Mouse (Mus musculus) CH12.LX (cell line): ENCODE results near the gene Rbbp5. TPM values are rescaled to one million over a fixed set of nuclear protein-coding genes. Genes with fewer than 3 reads are reported as not detected.

Source experiments
- DNase-seq: peaks from one replicate; pipeline ENCODE4 v3.0.0-alpha.2; 2013; ENCODE audit errors: extremely low read depth
- H3K27ac ChIP-seq: 2 replicates; pipeline ENCODE4 v1.5.1; 2012; ENCODE audit warnings: low read depth, mild to moderate bottlenecking, control low read depth, moderate library complexity; ENCODE audit not compliant: insufficient read depth
- H3K27me3 ChIP-seq: replicated peaks from 2 replicates; pipeline ENCODE3; 2012; ENCODE audit warnings: inconsistent platforms
- H3K36me3 ChIP-seq, 2 experiments: replicated peaks in 1 of 2; 2 replicates each; pipeline versions ENCODE3 to v1.6.1; 2012; ENCODE audit warnings: inconsistent platforms in 1 of 2, low read length in 1 of 2, mild to moderate bottlenecking in 1 of 2, mixed read lengths in 1 of 2, moderate library complexity in 1 of 2; ENCODE audit not compliant: control insufficient read depth in 1 of 2, insufficient read depth in 1 of 2
- H3K4me1 ChIP-seq, 2 experiments: 2 replicates each; pipeline ENCODE4 v1.6.1; 2012; ENCODE audit warnings: inconsistent platforms in 1 of 2, moderate library complexity in 1 of 2; ENCODE audit not compliant: insufficient read depth in 2 of 2, control insufficient read depth in 1 of 2
- H3K4me2 ChIP-seq: 2 replicates; pipeline ENCODE4 v1.6.1; 2012; ENCODE audit warnings: low read depth, mild to moderate bottlenecking, control low read depth; ENCODE audit not compliant: poor library complexity, insufficient read depth, severe bottlenecking
- H3K4me3 ChIP-seq, 3 experiments: fragments of 150-350 bp in 1 of 3; sonication (generic) in 1 of 3; replicated peaks in 1 of 3; 2 replicates each; pipeline versions ENCODE3 to v1.5.1; 2011 to 2012; ENCODE audit warnings: low read depth in 2 of 3, low read length in 2 of 3, mild to moderate bottlenecking in 2 of 3, moderate library complexity in 2 of 3, control low read depth in 1 of 3, improper control_type of control experiment in 1 of 3, inconsistent platforms in 1 of 3, mixed read lengths in 1 of 3; ENCODE audit not compliant: poor library complexity in 1 of 3
- H3K79me2 ChIP-seq: replicated peaks from 2 replicates; pipeline ENCODE4 v1.6.1; 2012; ENCODE audit warnings: mild to moderate bottlenecking, moderate library complexity; ENCODE audit not compliant: control insufficient read depth, poor library complexity, insufficient read depth, severe bottlenecking; ENCODE audit errors: extremely low read depth
- H3K9ac ChIP-seq: 2 replicates; pipeline ENCODE4 v1.6.1; 2012; ENCODE audit warnings: low read depth, mild to moderate bottlenecking, control low read depth, moderate library complexity; ENCODE audit not compliant: insufficient read depth
- H3K9me3 ChIP-seq: replicated peaks from 2 replicates; pipeline ENCODE3; 2012; ENCODE audit warnings: low read length, inconsistent platforms, mixed read lengths
- BHLHE40 ChIP-seq: IDR thresholded peaks from 2 replicates; pipeline ENCODE4 v1.6.1; 2011; ENCODE audit warnings: mild to moderate bottlenecking, low read depth, low read length, improper control_type of control experiment
- CHD1 ChIP-seq: IDR thresholded peaks from 2 replicates; pipeline ENCODE4 v1.6.1; 2012; ENCODE audit warnings: low read depth, low read length, improper control_type of control experiment, inconsistent platforms
- ETS1 ChIP-seq: conservative IDR thresholded peaks from 2 replicates; pipeline ENCODE4 v1.6.1; 2012; ENCODE audit warnings: low read depth, mild to moderate bottlenecking, inconsistent platforms, low read length, improper control_type of control experiment, moderate library complexity
- GABPA ChIP-seq: IDR thresholded peaks from 2 replicates; pipeline ENCODE4 v1.6.1; 2012; ENCODE audit warnings: low read depth, low read length, improper control_type of control experiment, inconsistent platforms; ENCODE audit not compliant: insufficient replicate concordance
- JUN ChIP-seq: IDR thresholded peaks from 2 replicates; pipeline ENCODE4 v1.6.1; 2011; ENCODE audit warnings: low read depth, mild to moderate bottlenecking, low read length, improper control_type of control experiment, moderate library complexity; ENCODE audit not compliant: insufficient read depth
- MAX ChIP-seq: IDR thresholded peaks from 2 replicates; pipeline ENCODE4 v1.6.1; 2011; ENCODE audit warnings: low read length, improper control_type of control experiment
- MEF2A ChIP-seq: IDR thresholded peaks from 2 replicates; pipeline ENCODE4 v1.6.1; 2014; ENCODE audit warnings: low read depth, mild to moderate bottlenecking, inconsistent platforms, low read length, improper control_type of control experiment, borderline replicate concordance
- MYC ChIP-seq: IDR thresholded peaks from 2 replicates; pipeline ENCODE4 v1.6.1; 2011; ENCODE audit warnings: low read depth, mild to moderate bottlenecking, improper control_type of control experiment, low read length
- NELFE ChIP-seq: IDR thresholded peaks from 2 replicates; pipeline ENCODE4 v1.6.1; 2011; ENCODE audit warnings: low read depth, low read length, improper control_type of control experiment
- NRF1 ChIP-seq: IDR thresholded peaks from 2 replicates; pipeline ENCODE4 v1.6.1; 2014; ENCODE audit warnings: low read depth, mild to moderate bottlenecking, inconsistent platforms, low read length, improper control_type of control experiment, moderate library complexity
- POLR2A ChIP-seq: IDR thresholded peaks from 2 replicates; pipeline ENCODE4 v1.6.1; 2011; ENCODE audit warnings: low read depth, mild to moderate bottlenecking, improper control_type of control experiment, low read length
- POLR2AphosphoS2 ChIP-seq: IDR thresholded peaks from 2 replicates; pipeline ENCODE4 v1.6.1; 2011; ENCODE audit warnings: low read depth, low read length, improper control_type of control experiment
- RCOR1 ChIP-seq: conservative IDR thresholded peaks from 2 replicates; pipeline ENCODE4 v1.6.1; 2012; ENCODE audit warnings: low read depth, mild to moderate bottlenecking, inconsistent platforms, low read length, improper control_type of control experiment
- TBP ChIP-seq: conservative IDR thresholded peaks from 2 replicates; pipeline ENCODE4 v1.6.1; 2011; ENCODE audit warnings: low read depth, low read length, improper control_type of control experiment
- USF2 ChIP-seq: conservative IDR thresholded peaks from 2 replicates; pipeline ENCODE4 v1.6.1; 2011; ENCODE audit warnings: low read depth, low read length, improper control_type of control experiment
- ZKSCAN1 ChIP-seq: IDR thresholded peaks from 2 replicates; pipeline ENCODE4 v1.6.1; 2012; ENCODE audit warnings: low read depth, inconsistent platforms, low read length, improper control_type of control experiment, borderline replicate concordance
- ZMIZ1 ChIP-seq: IDR thresholded peaks from 2 replicates; pipeline ENCODE4 v1.6.1; 2012; ENCODE audit warnings: low read depth, mild to moderate bottlenecking, inconsistent platforms, low read length, improper control_type of control experiment
- ZNF384 ChIP-seq: IDR thresholded peaks from 2 replicates; pipeline ENCODE4 v1.6.1; 2012; ENCODE audit warnings: low read depth, low read length, improper control_type of control experiment, inconsistent platforms
- dilution Hi-C: fragments of 300-500 bp; cut with MboI; formaldehyde crosslinking; loops from 2 replicates; pipeline ENCODE4 v1.14.3; 2020; ENCODE audit warnings: low sequenced_read_pairs; ENCODE audit not compliant: extremely low pct_unique_long_range_greater_than_20kb, extremely low pct_ligation_motif_present
- in situ Hi-C: fragments of 300-500 bp; cut with MboI; formaldehyde crosslinking; loops from 3 replicates; pipeline ENCODE4 v1.14.3; 2019; ENCODE audit warnings: low sequenced_read_pairs, low pct_ligation_motif_present, low pct_unique_long_range_greater_than_20kb, mixed read lengths
- polyA plus RNA-seq: library from polyadenylated mRNA; unstranded; fragments of >175 nt; gene quantifications from 2 replicates; pipeline ENCODE4 v1.2.1, GENCODE M21; 2012; ENCODE audit warnings: low read depth; ENCODE audit not compliant: insufficient read length
- total RNA-seq, 2 experiments: library from RNA; depleted of rRNA; stranded (reverse); fragments of 300-350 nt in 1 of 2; fragments of >200 nt in 1 of 2; gene quantifications; 2 replicates each; pipeline ENCODE4 v1.2.3; 2012 to 2014

The Rbbp5 gene
- total and polyA plus RNA-seq, 3 experiments: 36.9 to 52.5 (median 50.3) TPM

- Histone ChIP-seq H3K36me3 (peaks cover 13 to 27% of the 10 kb centered on the region in 2 experiments), H3K9ac (no peak overlapping the region), H3K4me1 (no peaks in the 10 kb centered on the region), H3K4me3 (no peak overlapping the region), H3K27ac (no peak overlapping the region), H3K79me2 (no peaks in the 10 kb centered on the region), H3K9me3 (no peaks in the 10 kb centered on the region), H3K27me3 (peaks cover 21% of the 10 kb centered on the region), H3K4me2 (no peak overlapping the region)
- TF ChIP-seq TBP: no peak
- TF ChIP-seq POLR2A: no peak
- no peak for TF ChIP-seq RCOR1
- TF ChIP-seq MYC: no peak
- dilution Hi-C loops: no loop called here
- DNase-seq: no peak
- in situ Hi-C loops: no loop called here
Observed at GRCm38 (mm10) chr1:132512106-132512505, 34.9 kb downstream of the Rbbp5 start.

- TF ChIP-seq MEF2A (no peak), POLR2AphosphoS2 (no peak), CHD1 (no peak), POLR2A (no peak), GABPA (no peak), NELFE (no peak), BHLHE40 (no peak), ZMIZ1 (no peak), ZNF384 (no peak), ZKSCAN1 (no peak), RCOR1 (no peak), NRF1 (no peak), ETS1 (no peak), USF2 (no peak), JUN (no peak), MAX (no peak)
- TF ChIP-seq, all 38 proteins: peak for 0
- no peaks in the 10 kb centered on the region for H3K4me1 ChIP-seq
- no peaks in the 10 kb centered on the region for H3K79me2 ChIP-seq
- H3K36me3 ChIP-seq: no peaks in the 10 kb centered on the region
- DNase-seq: no peak
- H3K9ac ChIP-seq: no peak overlapping the region
- H3K4me3 ChIP-seq: no peak overlapping the region
- H3K27me3 ChIP-seq: peaks cover 43% of the 10 kb centered on the region
- dilution Hi-C loops (no loop called here), in situ Hi-C loops (no loop called here)
- H3K9me3 ChIP-seq: no peaks in the 10 kb centered on the region
- H3K4me2 ChIP-seq: no peak overlapping the region
- H3K27ac ChIP-seq: no peak overlapping the region
Observed at GRCm38 (mm10) chr1:132515339-132515738, 38.2 kb downstream of the Rbbp5 start.
